Mouse (Mus musculus) neural tube, embryonic 14.5 days (tissue): ENCODE measurements around the gene Rbm17. TPM values are rescaled to one million over a fixed set of nuclear protein-coding genes. Genes with fewer than 3 reads are reported as not detected.
"Not testable (repeated sequence)": the region's sequence is repeated elsewhere in the genome, so short reads cannot be mapped to it uniquely, and the experiment has no call there.

ENCODE experiments used
- ATAC-seq: fragments of 200-750 bp; cut with Nextera tagmentation; 2 replicates; pipeline ENCODE4 v1.8.0; 2017; ENCODE audit warnings: low read depth, mild to moderate bottlenecking, moderate TSS enrichment, moderate library complexity
- H3K27ac ChIP-seq: fragments of 300-500 bp; sonication (generic); 2 replicates; pipeline ENCODE4 v1.5.1; 2014; ENCODE audit warnings: low read depth, mild to moderate bottlenecking, control low read depth, low read length, moderate library complexity, mixed read lengths
- H3K27me3 ChIP-seq: fragments of 300-500 bp; sonication (generic); 2 replicates; pipeline ENCODE4 v1.6.1; 2014; ENCODE audit warnings: low read length; ENCODE audit not compliant: control insufficient read depth, insufficient read depth
- H3K36me3 ChIP-seq: fragments of 300-500 bp; sonication (generic); 2 replicates; pipeline ENCODE4 v1.6.1; 2014; ENCODE audit warnings: low read length, mixed read lengths; ENCODE audit not compliant: control insufficient read depth, insufficient read depth
- H3K4me1 ChIP-seq: fragments of 300-500 bp; sonication (generic); 2 replicates; pipeline ENCODE4 v1.6.1; 2014; ENCODE audit warnings: low read length; ENCODE audit not compliant: control insufficient read depth, insufficient read depth
- H3K4me2 ChIP-seq: fragments of 300-500 bp; sonication (generic); 2 replicates; pipeline ENCODE4 v1.6.1; 2014; ENCODE audit warnings: mild to moderate bottlenecking, low read depth, low read length, control low read depth
- H3K4me3 ChIP-seq: fragments of 300-500 bp; sonication (generic); 2 replicates; pipeline ENCODE4 v1.5.1; 2014; ENCODE audit warnings: low read depth, low read length, control low read depth, mixed read lengths
- H3K9ac ChIP-seq: fragments of 300-500 bp; sonication (generic); replicated peaks from 2 replicates; pipeline ENCODE4 v1.6.1; 2014; ENCODE audit warnings: low read depth, mild to moderate bottlenecking, control low read depth, low read length, mixed read lengths
- H3K9me3 ChIP-seq: fragments of 300-500 bp; sonication (generic); 2 replicates; pipeline ENCODE4 v1.6.1; 2016; ENCODE audit warnings: low read length; ENCODE audit not compliant: control insufficient read depth
- WGBS: fragments of 180-500 bp; shearing (Covaris S2); extraction: QIAGEN DNeasy Blood & Tissue Kit; methylation state at CpG from one replicate; pipeline ENCODE4 v1.1.7; 2014; 5-methylcytosine and 5-hydroxymethylcytosine counted together
- polyA plus RNA-seq: library from polyadenylated mRNA; unstranded; fragments of >200 nt; fragmentation: Nextera tagmentation; extraction: Ambion mirVana; gene quantifications from 2 replicates; pipeline ENCODE4 v1.2.1, GENCODE M21; 2014

The Rbm17 gene
- polyA plus RNA-seq, 1 experiment from 2014 or later, result 125 TPM

DNA sequence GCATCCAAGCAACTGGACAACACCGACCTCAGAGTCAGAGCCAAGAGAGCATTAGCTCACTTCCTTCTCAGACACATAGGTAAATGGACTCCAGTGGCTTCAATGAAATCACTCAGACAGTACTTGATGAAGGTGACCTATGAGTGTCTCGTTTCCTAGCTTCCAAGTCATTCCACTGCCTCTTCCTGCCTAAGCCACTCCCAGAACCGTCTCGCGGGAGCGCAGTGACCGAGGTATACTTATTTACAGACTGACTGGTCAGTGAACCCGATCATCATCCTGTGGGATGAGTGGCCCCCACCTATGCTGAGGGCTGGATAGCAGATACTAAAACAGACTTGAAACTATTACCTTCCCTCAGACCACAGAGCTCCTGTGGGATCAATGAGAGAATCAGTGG lies 57.9 kb downstream of the Rbm17 start:
- no peaks in the 10 kb centered on the region for H3K36me3 ChIP-seq
- no peak overlapping the region for H3K9ac ChIP-seq
- ATAC-seq, result no peak
- H3K27me3 ChIP-seq, result no peaks in the 10 kb centered on the region
- no peak overlapping the region for H3K4me3 ChIP-seq
- H3K4me1 ChIP-seq, result no peaks in the 10 kb centered on the region
- no peak overlapping the region for H3K27ac ChIP-seq
- no peaks in the 10 kb centered on the region for H3K9me3 ChIP-seq
- no peak overlapping the region for H3K4me2 ChIP-seq
- 86% methylated on average over 8 of the region's 8 CpGs for WGBS

DNA sequence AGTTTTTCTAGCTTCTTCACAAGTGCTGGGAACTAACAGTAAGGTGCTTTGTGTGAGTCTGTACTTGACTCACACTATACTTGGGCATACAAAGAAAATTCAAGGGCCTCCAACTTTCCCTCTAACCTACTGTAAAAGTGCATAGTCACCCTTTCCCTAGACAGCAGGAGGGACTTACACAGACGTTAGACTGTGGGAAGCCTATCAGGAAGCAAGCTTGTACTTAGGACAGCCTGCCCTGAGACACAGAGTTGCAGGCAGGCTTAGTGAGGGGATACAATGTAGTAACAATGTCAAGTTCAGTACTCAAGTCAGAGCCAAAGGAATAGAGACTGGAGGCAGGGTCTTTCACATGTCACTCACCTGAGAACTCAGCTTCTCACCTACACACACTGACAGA lies 58.6 kb downstream of the Rbm17 start:
- H3K4me1 ChIP-seq, result no peaks in the 10 kb centered on the region
- WGBS, result 52% methylated on average over 1 of the region's 1 CpGs
- H3K4me3 ChIP-seq, result no peak overlapping the region

DNA sequence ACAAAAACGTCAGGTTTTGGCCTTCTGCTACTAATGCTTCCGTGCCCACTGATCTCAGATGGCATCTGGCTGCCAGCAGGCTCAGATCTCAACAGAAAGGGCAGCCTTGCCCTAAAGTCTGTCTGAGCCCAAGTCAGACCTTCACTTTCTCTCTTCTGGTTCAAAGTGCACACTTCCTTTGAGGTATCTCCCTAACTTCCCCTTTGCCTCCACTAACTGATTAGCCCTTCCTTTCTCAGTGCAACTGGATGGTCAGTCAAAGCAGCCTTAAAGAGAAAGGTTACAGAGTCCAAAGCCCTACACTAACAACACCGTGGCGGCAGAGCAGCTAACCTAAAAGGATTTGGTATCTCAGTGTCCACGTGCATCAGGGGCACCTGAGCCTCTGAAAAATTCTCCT lies 59.6 kb downstream of the Rbm17 start:
- 80% methylated on average over 5 of the region's 5 CpGs for WGBS
- H3K36me3 ChIP-seq, result no peaks in the 10 kb centered on the region
- H3K9ac ChIP-seq, result no peak overlapping the region
- H3K27ac ChIP-seq, result no peak overlapping the region
- H3K9me3 ChIP-seq, result no peaks in the 10 kb centered on the region
- H3K27me3 ChIP-seq, result no peaks in the 10 kb centered on the region
- no peaks in the 10 kb centered on the region for H3K4me1 ChIP-seq
- H3K4me2 ChIP-seq, result no peak overlapping the region
- ATAC-seq, result no peak
- H3K4me3 ChIP-seq, result no peak overlapping the region

More for the DNA sequence above, 58.6 kb downstream of the Rbm17 start:
- H3K27ac ChIP-seq, result no peak overlapping the region
- ATAC-seq, result no peak
- no peaks in the 10 kb centered on the region for H3K27me3 ChIP-seq
- H3K9me3 ChIP-seq, result no peaks in the 10 kb centered on the region
- H3K9ac ChIP-seq, result no peak overlapping the region
- no peak overlapping the region for H3K4me2 ChIP-seq
- no peaks in the 10 kb centered on the region for H3K36me3 ChIP-seq

GRCm38 (mm10) chr2:11543158-11543557 lies 60.8 kb downstream of the Rbm17 start:
- ATAC-seq, result peak; percentile 12; the same call in 1 of the 2 replicates
- H3K9me3 ChIP-seq, result no peaks in the 10 kb centered on the region

DNA sequence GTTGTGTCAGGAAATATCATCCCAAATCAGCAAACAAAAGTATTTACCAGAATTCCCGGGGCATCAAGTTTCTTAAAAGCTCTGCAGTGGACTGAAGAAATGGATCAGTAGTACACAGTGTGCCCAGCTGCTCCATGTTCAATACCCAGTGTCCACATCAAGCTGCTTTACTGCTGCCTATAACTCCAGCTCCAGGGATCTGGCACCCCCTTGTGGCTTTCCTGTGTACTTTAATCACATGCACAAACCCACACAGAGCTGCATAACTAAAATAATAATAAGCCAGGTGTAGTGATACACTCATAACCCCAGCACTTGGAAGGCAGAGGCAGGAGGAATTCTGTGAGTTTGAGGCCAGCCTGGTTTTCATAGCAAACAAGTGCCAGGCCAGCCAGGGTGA lies 61.3 kb downstream of the Rbm17 start:
- H3K4me3 ChIP-seq, result no peak overlapping the region
- no peaks in the 10 kb centered on the region for H3K27me3 ChIP-seq
- peak; percentile 88; the same call in 1 of the 2 replicates for ATAC-seq
- H3K9ac ChIP-seq, result no peak overlapping the region
- H3K4me1 ChIP-seq, result no peaks in the 10 kb centered on the region
- WGBS, result 91% methylated on average over 1 of the region's 1 CpGs
- no peaks in the 10 kb centered on the region for H3K9me3 ChIP-seq
- H3K4me2 ChIP-seq, result no peak overlapping the region
- H3K27ac ChIP-seq, result no peak overlapping the region
- no peaks in the 10 kb centered on the region for H3K36me3 ChIP-seq

More at GRCm38 (mm10) chr2:11543158-11543557, 60.8 kb downstream of the Rbm17 start:
- no peak overlapping the region for H3K27ac ChIP-seq
- no peaks in the 10 kb centered on the region for H3K36me3 ChIP-seq
- no peaks in the 10 kb centered on the region for H3K4me1 ChIP-seq
- no peak overlapping the region for H3K9ac ChIP-seq
- 72% methylated on average over 7 of the region's 7 CpGs for WGBS
- H3K4me3 ChIP-seq, result no peak overlapping the region
- no peaks in the 10 kb centered on the region for H3K27me3 ChIP-seq
- H3K4me2 ChIP-seq, result no peak overlapping the region

DNA sequence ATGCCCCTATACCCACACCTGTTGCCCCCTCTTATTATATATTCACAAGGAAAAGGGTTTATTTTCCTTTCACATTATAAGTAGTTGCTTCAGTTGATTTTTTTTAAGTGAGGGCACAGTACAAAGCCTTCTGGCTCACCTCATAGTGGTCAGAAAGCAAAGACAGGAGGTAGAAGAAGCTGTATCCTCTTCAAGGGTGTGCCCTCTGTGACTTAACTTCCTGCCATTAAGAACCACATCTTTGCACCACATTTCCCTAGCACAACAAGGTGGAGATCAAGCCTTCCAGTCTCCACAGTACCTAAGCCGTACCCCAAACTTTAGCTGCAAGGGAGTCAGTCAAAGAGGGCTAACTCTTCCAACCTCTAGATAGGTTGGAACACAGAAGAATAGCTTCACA lies 61.8 kb downstream of the Rbm17 start:
- no peak overlapping the region for H3K9ac ChIP-seq
- no peak for ATAC-seq
- H3K4me2 ChIP-seq, result no peak overlapping the region
- H3K4me1 ChIP-seq, result no peaks in the 10 kb centered on the region
- H3K9me3 ChIP-seq, result no peaks in the 10 kb centered on the region
- H3K27me3 ChIP-seq, result no peaks in the 10 kb centered on the region
- no peak overlapping the region for H3K4me3 ChIP-seq
- WGBS, result 90% methylated on average over 1 of the region's 1 CpGs
- H3K36me3 ChIP-seq, result no peaks in the 10 kb centered on the region
- H3K27ac ChIP-seq, result no peak overlapping the region

GRCm38 (mm10) chr2:11541528-11541927 lies 62.4 kb downstream of the Rbm17 start:
- not testable (repeated sequence) for H3K27ac ChIP-seq, H3K4me3 ChIP-seq, H3K9ac ChIP-seq, H3K36me3 ChIP-seq, ATAC-seq, H3K9me3 ChIP-seq, H3K4me2 ChIP-seq, H3K4me1 ChIP-seq, H3K27me3 ChIP-seq
- 92% methylated on average over 1 of the region's 1 CpGs for WGBS

GRCm38 (mm10) chr2:11535966-11536365 lies 68.0 kb downstream of the Rbm17 start:
- 70% methylated on average over 8 of the region's 8 CpGs for WGBS
- peak overlapping the region; percentile 49; the same call in 1 of the 2 replicates for H3K4me3 ChIP-seq
- H3K27ac ChIP-seq, result no peak overlapping the region
- no peaks in the 10 kb centered on the region for H3K4me1 ChIP-seq
- H3K36me3 ChIP-seq, result no peaks in the 10 kb centered on the region
- no peak overlapping the region for H3K9ac ChIP-seq
- ATAC-seq, result no peak
- H3K27me3 ChIP-seq, result no peaks in the 10 kb centered on the region
- no peaks in the 10 kb centered on the region for H3K9me3 ChIP-seq
- H3K4me2 ChIP-seq, result peak overlapping the region; percentile 91; the same call in 1 of the 2 replicates
